Mouse (Mus musculus) layer of hippocampus, postnatal 14 days (tissue): ENCODE results near the gene Olfr1258. TPM values are rescaled to one million over a fixed set of nuclear protein-coding genes. Genes with fewer than 3 reads are reported as not detected.
"Not testable (repeated sequence)": the region's sequence is repeated elsewhere in the genome, so short reads cannot be mapped to it uniquely, and the experiment has no call there.

Source experiments
- DNase-seq, 2 experiments: peaks; one replicate each; pipeline ENCODE4 v3.0.0; 2021 to 2022; ENCODE audit warnings: low spot score in 2 of 2, mixed read lengths in 1 of 2
- long read RNA-seq, 2 experiments: library from polyadenylated mRNA; stranded (forward); transcript quantifications; one replicate each; pipeline ENCODE4 v2.0.0; 2021
- total RNA-seq, 2 experiments: library from RNA; stranded (reverse); gene quantifications; 2 replicates each; pipeline ENCODE4 v1.2.3; 2021

The Olfr1258 gene
- total RNA-seq, result not detected
- long read RNA-seq, experiment 1, result 0 reads
- long read RNA-seq, experiment 2, result 0 reads

GRCm38 (mm10) chr2:89927009-89927408 lies at the start of gene Olfr1258:
Gene Olfr1258, plus strand, starts transcription at chr2:89927309.
- DNase-seq, result no peak

DNA sequence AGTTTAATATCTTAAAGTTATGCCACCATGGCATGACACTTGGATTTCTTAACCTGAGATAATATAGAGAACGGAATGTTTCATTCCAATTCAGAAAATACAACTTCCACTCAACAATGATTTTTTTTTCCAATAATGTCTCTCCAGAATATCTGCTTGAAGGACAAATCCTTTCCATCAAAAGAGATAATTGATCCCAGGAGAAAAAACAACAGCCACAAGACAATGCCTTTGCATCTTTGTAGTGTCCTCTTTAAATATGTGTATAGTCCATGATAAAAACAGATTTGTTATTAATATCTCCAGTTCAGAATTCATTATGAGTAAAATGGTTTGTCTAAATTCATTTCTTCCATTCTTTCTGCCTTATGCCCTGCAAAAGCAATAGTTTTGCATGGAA lies 49.0 kb upstream of the Olfr1258 start, which contains the start of gene Olfr1257:
TSS of gene Olfr1257 (plus strand) at position 301 of the 400 bp plus-strand sequence.
- DNase-seq, result no peak

DNA sequence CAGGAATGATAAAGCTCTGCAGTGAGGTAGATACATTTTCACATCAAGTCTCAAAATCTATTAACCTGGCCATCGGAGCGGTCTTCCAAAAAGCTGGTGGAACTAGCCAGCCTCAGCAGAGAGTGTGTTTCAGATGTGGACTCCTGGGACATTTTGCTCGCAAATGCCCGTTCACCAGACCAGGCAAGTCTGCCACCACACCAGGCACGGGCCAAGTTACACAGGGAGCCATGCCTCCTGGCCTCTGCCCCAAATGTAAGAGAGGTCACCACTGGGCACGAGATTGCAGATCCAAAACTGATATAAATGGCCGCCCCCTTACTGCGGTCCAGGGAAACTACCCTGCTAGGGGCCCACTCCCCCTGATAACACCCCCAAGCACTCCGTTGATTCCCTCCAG lies 14.5 kb upstream of the Olfr1258 start:
- not testable (repeated sequence) for DNase-seq

- no peak for DNase-seq
Measured at GRCm38 (mm10) chr2:89948564-89948963, 21.5 kb downstream of the Olfr1258 start, which contains the start of gene Olfr1259. Gene Olfr1259, minus strand, starts transcription at chr2:89948664.

- DNase-seq, result peak in 1 of 2 experiments; percentile 15
Measured at GRCm38 (mm10) chr2:89974184-89974583, 47.1 kb downstream of the Olfr1258 start, which contains the start of gene Olfr1260. Gene Olfr1260, plus strand, starts transcription at chr2:89974340.

GRCm38 (mm10) chr2:89977709-89978108 lies 50.6 kb downstream of the Olfr1258 start:
- DNase-seq, result no peak

Other genes with a start within 250 kb of the Olfr1258 start
- gene Olfr1252, start 202.3 kb upstream of the Olfr1258 start, total RNA-seq, result not detected
- gene Olfr1253, start 170.2 kb upstream of the Olfr1258 start, total RNA-seq, result not detected
- gene Olfr1254, start 133.7 kb upstream of the Olfr1258 start, total RNA-seq, result not detected
- not detected for gene Olfr1255, start 115.3 kb upstream of the Olfr1258 start, total RNA-seq
- not detected for gene Olfr1256, start 85.8 kb upstream of the Olfr1258 start, total RNA-seq
- not detected for gene Olfr48, start 79.1 kb upstream of the Olfr1258 start, total RNA-seq
- gene Olfr1257, start 48.9 kb upstream of the Olfr1258 start, total RNA-seq, result not detected
- not detected for gene Olfr1259, start 21.4 kb downstream of the Olfr1258 start, total RNA-seq
- gene Olfr1260, start 47.0 kb downstream of the Olfr1258 start, total RNA-seq, result not detected
- not detected for gene Olfr1261, start 63.9 kb downstream of the Olfr1258 start, total RNA-seq
- not detected for gene Olfr1262, start 72.8 kb downstream of the Olfr1258 start, total RNA-seq
- not detected for gene Olfr1263, start 84.8 kb downstream of the Olfr1258 start, total RNA-seq
- not detected for gene Olfr1264, start 98.3 kb downstream of the Olfr1258 start, total RNA-seq
- gene Olfr1265, start 108.0 kb downstream of the Olfr1258 start, total RNA-seq, result not detected
- gene Olfr140, start 136.3 kb downstream of the Olfr1258 start, total RNA-seq, result not detected
- not detected for gene Olfr1269, start 194.1 kb downstream of the Olfr1258 start, total RNA-seq
- gene Olfr32, start 215.0 kb downstream of the Olfr1258 start, total RNA-seq, result not detected
- gene Olfr1270, start 225.8 kb downstream of the Olfr1258 start, total RNA-seq, result not detected